Mouse (Mus musculus) forebrain, embryonic 16.5 days (tissue): Measurements from ENCODE around the gene Chrm1. TPM values are rescaled to one million over a fixed set of nuclear protein-coding genes. Genes with fewer than 3 reads are reported as not detected.

Source experiments
- ATAC-seq: fragments of 200-750 bp; cut with Nextera tagmentation; 2 replicates; pipeline ENCODE4 v1.8.0; 2017; ENCODE audit warnings: mild to moderate bottlenecking, moderate library complexity
- H3K27ac ChIP-seq: fragments of 300-500 bp; sonication (generic); 2 replicates; pipeline ENCODE4 v1.5.1; 2014; ENCODE audit warnings: low read length, control low read depth
- H3K27me3 ChIP-seq: fragments of 300-500 bp; sonication (generic); replicated peaks from 2 replicates; pipeline ENCODE4 v1.6.1; 2014; ENCODE audit warnings: low read length; ENCODE audit not compliant: control insufficient read depth, insufficient read depth
- H3K36me3 ChIP-seq: fragments of 300-500 bp; sonication (generic); 2 replicates; pipeline ENCODE4 v1.6.1; 2014; ENCODE audit not compliant: control insufficient read depth, insufficient read depth
- H3K4me1 ChIP-seq: fragments of 300-500 bp; sonication (generic); replicated peaks from 2 replicates; pipeline ENCODE4 v1.6.1; 2014; ENCODE audit warnings: low read length; ENCODE audit not compliant: control insufficient read depth, insufficient read depth
- H3K4me2 ChIP-seq: fragments of 300-500 bp; sonication (generic); 2 replicates; pipeline ENCODE4 v1.6.1; 2014; ENCODE audit warnings: mild to moderate bottlenecking, low read length, control low read depth
- H3K4me3 ChIP-seq: fragments of 300-500 bp; sonication (generic); replicated peaks from 2 replicates; pipeline ENCODE4 v1.5.1; 2014; ENCODE audit warnings: mild to moderate bottlenecking, low read length, control low read depth
- H3K9ac ChIP-seq: fragments of 300-500 bp; sonication (generic); replicated peaks from 2 replicates; pipeline ENCODE4 v1.6.1; 2014; ENCODE audit warnings: low read depth, low read length, control low read depth
- H3K9me3 ChIP-seq: fragments of 300-500 bp; sonication (generic); 2 replicates; pipeline ENCODE4 v1.6.1; 2016; ENCODE audit warnings: low read length; ENCODE audit not compliant: control insufficient read depth
- WGBS: fragments of 180-500 bp; shearing (Covaris S2); extraction: QIAGEN DNeasy Blood & Tissue Kit; methylation state at CpG from one replicate; pipeline ENCODE4 v1.1.7; 2014; 5-methylcytosine and 5-hydroxymethylcytosine counted together
- polyA plus RNA-seq: library from polyadenylated mRNA; unstranded; fragments of >200 nt; fragmentation: Nextera tagmentation; extraction: Ambion mirVana; gene quantifications from 2 replicates; pipeline ENCODE4 v1.2.1, GENCODE M21; 2015

The Chrm1 gene
- polyA plus RNA-seq, 1 experiment from 2014 or later: 8.2 TPM

DNA sequence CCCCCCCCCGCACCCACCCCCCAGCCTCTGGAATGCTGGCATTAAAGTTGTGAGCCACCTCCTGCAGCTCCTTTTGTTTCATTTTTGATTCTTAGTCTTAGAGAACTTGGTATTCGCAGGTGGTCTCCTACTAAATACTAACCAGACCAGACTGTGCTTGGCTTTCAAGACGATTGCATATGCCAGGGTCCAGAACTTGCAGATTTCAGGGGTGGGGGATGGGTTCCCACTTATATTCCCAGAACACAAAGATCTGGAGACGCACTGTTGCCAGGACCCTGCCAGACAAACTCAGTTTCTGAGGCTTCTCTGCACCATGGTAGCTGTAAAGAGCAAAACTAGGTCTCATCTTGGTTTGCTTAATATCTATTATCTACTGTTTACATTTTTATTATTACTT lies 40.0 kb downstream of the Chrm1 start:
- H3K27me3 ChIP-seq: no peaks in the 10 kb centered on the region
- H3K4me3 ChIP-seq: no peak overlapping the region
- no peak overlapping the region for H3K9ac ChIP-seq
- no peak overlapping the region for H3K27ac ChIP-seq
- no peak overlapping the region for H3K4me2 ChIP-seq
- H3K4me1 ChIP-seq: no peaks in the 10 kb centered on the region
- ATAC-seq: no peak
- peaks cover 16% of the 10 kb centered on the region for H3K36me3 ChIP-seq
- WGBS: 43% methylated on average over 4 of the region's 4 CpGs
- H3K9me3 ChIP-seq: no peaks in the 10 kb centered on the region

DNA sequence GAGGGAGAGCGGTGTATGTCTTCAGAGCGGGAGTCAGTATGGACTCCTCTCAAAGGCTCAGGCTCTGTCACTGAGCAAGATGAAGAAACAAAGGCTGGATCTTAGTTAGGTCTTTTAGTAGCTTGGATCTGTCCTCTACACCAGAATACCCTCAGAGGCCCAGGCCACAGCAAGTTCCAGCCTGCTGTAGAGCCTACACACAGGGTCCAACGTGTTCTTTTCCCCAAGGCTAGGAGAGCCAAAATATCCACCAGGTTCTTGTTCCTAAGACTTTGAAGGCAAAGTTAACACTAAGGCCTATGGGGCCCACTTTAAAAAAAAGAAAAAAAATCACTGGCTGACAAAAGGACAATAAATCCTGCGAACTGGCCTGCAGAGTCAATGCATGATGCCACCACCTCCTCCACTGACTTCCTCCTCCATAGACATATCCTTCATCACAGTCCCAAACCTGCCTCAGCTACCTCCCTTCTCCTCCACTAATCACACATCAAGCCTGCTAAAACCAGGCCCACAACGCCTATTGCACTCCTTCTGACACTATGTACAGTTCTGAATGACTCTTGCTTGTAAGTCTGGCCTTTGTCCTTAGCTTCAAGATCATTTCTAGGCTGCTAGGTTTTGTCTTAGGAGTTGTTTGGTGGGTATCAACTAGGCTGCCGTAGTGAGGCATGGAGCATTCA lies 41.6 kb downstream of the Chrm1 start:
- ATAC-seq: no peak
- WGBS: 72% methylated on average over 6 of the region's 6 CpGs
- Histone ChIP-seq H3K9ac (no peak overlapping the region), H3K4me1 (peaks cover 3% of the 10 kb centered on the region; the same call in 1 of the 2 replicates), H3K9me3 (no peaks in the 10 kb centered on the region), H3K27me3 (no peaks in the 10 kb centered on the region), H3K4me3 (no peak overlapping the region), H3K27ac (no peak overlapping the region), H3K4me2 (no peak overlapping the region), H3K36me3 (peaks cover 29% of the 10 kb centered on the region)

DNA sequence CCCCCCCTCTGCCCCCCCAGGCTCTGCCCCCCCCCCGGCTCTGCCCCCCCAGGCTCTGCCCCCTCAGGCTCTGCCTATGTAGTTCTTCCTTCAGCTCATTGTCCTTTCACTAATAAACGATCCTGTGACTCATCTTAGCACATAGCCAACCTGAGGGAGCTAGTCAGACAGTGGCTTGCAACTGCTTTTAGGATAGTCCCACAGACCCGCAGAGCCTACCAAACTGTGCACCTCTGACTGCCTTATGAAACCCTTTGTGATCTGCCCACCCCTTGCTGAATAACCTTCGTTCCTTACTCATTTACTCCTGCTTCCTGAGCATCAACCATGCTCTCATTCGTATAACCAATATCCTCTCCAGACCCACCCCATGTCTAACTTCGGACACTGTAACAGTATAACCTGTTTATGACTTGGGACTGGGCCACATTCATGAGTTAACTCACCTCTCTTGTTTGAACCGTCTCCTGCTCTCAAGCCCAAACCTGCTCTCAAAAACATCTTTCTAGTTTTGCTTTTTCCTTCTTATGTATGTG lies 42.6 kb downstream of the Chrm1 start:
- Histone ChIP-seq H3K9me3 (no peaks in the 10 kb centered on the region), H3K4me3 (no peak overlapping the region), H3K4me1 (peaks cover 12% of the 10 kb centered on the region), H3K36me3 (peaks cover 31% of the 10 kb centered on the region), H3K27me3 (no peaks in the 10 kb centered on the region), H3K9ac (no peak overlapping the region), H3K4me2 (no peak overlapping the region), H3K27ac (no peak overlapping the region)
- 87% methylated on average over 7 of the region's 7 CpGs for WGBS
- ATAC-seq: no peak

DNA sequence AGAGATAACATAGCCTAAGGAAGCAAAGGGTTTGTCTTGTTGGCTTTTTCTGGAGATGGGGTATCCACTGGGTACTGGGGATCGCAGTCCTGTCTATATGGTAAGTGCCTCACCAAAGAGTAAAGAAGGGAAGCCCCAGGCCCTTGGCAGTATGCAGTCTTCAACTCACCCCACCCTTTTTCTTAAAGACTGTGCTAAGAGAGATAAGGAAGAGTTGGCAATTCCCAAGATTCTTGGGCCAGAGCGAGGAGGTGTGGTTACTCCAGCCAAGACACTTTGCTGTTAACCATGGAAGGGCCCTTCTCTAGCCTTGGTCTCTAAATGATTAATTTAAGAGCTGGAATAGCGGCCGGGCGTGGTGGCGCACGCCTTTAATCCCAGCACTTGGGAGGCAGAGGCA lies 43.3 kb downstream of the Chrm1 start:
- H3K27ac ChIP-seq: no peak overlapping the region
- 96% methylated on average over 7 of the region's 7 CpGs for WGBS
- peaks cover 31% of the 10 kb centered on the region for H3K36me3 ChIP-seq
- H3K4me2 ChIP-seq: no peak overlapping the region
- ATAC-seq: no peak
- H3K4me3 ChIP-seq: no peak overlapping the region
- H3K9ac ChIP-seq: no peak overlapping the region
- H3K4me1 ChIP-seq: peaks cover 18% of the 10 kb centered on the region
- no peaks in the 10 kb centered on the region for H3K9me3 ChIP-seq
- no peaks in the 10 kb centered on the region for H3K27me3 ChIP-seq

DNA sequence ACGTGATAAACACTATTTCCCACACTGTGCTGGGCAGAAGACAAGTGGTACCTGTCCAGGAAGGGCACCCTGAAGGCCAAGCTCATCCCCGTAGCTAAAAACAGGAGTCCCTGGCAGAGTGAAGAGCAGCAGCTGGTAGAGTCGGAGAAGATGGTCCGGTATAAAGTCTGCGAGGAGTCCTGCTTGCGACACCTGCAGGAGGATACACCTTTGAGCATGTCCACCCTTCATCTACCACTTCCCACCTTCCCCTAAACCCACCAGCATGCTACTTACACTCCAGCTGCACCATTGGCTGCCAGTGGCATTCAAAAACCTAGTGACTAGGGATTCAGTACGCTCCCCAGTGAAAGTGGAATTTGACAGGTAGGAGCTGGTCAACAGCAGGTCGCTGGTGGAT lies 45.4 kb downstream of the Chrm1 start:
- Histone ChIP-seq H3K4me2 (no peak overlapping the region), H3K9me3 (no peaks in the 10 kb centered on the region), H3K27ac (no peak overlapping the region), H3K4me1 (peaks cover 29% of the 10 kb centered on the region), H3K9ac (no peak overlapping the region), H3K4me3 (no peak overlapping the region), H3K36me3 (peaks cover 31% of the 10 kb centered on the region), H3K27me3 (no peaks in the 10 kb centered on the region)
- WGBS: 96% methylated on average over 8 of the region's 8 CpGs
- no peak for ATAC-seq

DNA sequence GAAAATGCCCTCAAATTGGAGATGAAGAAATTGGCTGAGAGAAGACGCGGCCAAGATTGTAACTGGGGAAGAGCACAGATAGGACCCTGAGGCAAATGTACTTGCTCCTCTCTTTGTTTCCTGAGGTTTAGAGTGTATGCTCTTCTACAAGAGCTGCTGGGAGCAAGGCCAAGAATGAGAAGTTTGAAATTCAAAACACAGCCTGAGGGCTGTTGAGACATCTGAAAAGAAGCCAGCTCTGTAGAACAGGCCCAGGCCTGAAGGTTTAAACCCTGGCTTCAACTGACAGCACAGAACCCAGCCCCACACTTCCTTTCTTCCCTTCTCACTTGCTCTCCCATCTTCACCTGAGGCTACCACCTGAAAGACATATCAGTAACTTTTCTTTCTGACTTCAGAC lies 46.5 kb downstream of the Chrm1 start:
- H3K36me3 ChIP-seq: peaks cover 31% of the 10 kb centered on the region
- H3K9me3 ChIP-seq: no peaks in the 10 kb centered on the region
- peaks cover 35% of the 10 kb centered on the region for H3K4me1 ChIP-seq
- H3K27ac ChIP-seq: no peak overlapping the region
- H3K27me3 ChIP-seq: no peaks in the 10 kb centered on the region
- H3K9ac ChIP-seq: no peak overlapping the region
- H3K4me2 ChIP-seq: no peak overlapping the region
- 74% methylated on average over 2 of the region's 2 CpGs for WGBS
- ATAC-seq: no peak
- H3K4me3 ChIP-seq: no peak overlapping the region

DNA sequence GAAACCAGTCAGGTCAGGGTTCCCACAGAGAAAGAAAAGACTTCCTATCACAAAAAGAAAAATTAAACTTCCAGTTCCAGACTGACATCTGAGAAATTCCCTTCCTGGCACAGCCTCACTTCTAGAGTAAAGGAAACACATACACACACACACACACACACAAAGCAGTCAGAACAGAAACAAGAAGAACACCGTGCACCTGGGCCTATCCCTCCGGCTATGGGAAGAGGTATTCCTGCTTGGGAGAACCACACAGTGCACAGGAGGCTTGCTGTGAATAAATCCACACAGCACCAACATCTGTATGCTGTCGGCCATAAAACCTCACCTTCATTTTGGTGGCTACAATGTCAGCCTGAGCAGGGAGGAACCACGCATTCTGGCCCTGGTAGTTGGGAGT lies 47.9 kb downstream of the Chrm1 start:
- peak overlapping the region; percentile 73 for H3K4me2 ChIP-seq
- 76% methylated on average over 4 of the region's 4 CpGs for WGBS
- H3K9ac ChIP-seq: no peak overlapping the region
- H3K4me1 ChIP-seq: peaks cover 36% of the 10 kb centered on the region
- H3K36me3 ChIP-seq: peaks cover 29% of the 10 kb centered on the region
- no peaks in the 10 kb centered on the region for H3K27me3 ChIP-seq
- no peak for ATAC-seq
- H3K9me3 ChIP-seq: no peaks in the 10 kb centered on the region
- no peak overlapping the region for H3K27ac ChIP-seq
- no peak overlapping the region for H3K4me3 ChIP-seq

DNA sequence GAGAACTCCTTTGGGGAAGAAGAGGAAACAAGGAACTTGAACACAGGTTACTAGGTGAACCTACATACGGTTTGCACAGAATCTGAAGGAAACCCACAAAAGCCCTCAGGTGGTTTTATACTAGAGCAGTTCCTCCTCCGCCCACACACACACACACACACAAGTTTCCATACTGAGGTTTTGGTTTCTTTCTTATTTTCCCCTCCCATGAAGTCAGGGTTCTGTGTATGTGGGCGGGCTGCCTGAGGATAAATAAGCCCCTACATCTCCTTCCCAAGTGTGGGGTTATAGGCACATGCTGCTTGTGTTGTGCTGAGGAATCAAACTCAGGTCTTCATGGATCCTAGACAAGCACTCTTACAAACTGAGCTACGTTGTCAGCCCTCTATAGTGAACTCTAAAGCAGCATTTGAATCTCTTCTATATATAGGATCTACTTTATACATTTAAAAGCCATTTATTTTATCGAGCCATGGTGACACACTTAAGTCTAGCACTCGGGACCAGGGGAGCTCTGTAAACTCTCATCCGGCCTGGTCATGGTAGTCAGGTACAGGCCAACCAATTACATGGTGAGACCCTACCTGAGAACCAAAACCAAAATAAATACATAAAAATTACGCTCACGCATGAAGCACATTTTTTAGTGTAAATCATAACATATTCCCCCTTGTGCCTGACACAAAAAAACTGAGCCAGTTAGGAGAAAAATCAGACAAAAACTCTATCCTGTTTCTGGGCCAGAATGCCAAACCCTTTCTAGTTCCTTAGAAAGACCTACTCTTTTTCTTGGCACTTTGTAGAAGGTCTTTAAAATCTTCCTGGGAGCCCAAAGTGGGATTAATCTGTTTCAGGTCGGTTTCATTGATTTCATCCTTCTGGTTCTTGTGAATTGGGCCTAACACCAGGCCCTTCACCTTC lies 48.6 kb downstream of the Chrm1 start:
- Histone ChIP-seq H3K4me3 (peak overlapping the region; percentile 84), H3K9me3 (no peaks in the 10 kb centered on the region), H3K4me1 (peaks cover 36% of the 10 kb centered on the region), H3K36me3 (peaks cover 27% of the 10 kb centered on the region), H3K9ac (peak overlapping the region; percentile 94), H3K27ac (peak overlapping the region; percentile 91), H3K4me2 (peak overlapping the region; percentile 73), H3K27me3 (no peaks in the 10 kb centered on the region)
- WGBS: 66% methylated on average over 10 of the region's 10 CpGs
- ATAC-seq: no peak

DNA sequence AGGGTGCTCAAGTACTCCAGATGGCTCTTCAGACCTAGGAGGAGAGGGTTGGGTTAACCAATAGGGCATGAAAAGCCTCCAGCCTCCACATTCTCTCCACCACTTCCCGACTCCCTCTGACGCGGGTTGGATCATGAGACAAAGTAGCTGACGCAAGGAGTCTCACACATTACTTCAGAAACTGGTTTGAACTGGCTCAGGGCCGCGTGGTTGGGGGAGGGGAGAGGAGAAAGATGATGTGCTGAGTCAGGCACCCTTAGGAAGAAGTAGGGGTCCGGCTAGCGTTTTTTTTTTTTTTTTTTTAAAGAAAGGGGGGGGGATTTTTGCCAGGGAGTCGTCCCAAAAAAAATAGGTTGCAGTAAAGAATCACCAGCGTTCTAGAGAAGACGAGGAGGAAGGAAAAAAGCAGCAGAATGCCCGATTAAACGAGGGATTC lies 49.3 kb downstream of the Chrm1 start:
- Histone ChIP-seq H3K9ac (peak overlapping the region; percentile 94), H3K4me2 (peak overlapping the region; percentile 73), H3K9me3 (no peaks in the 10 kb centered on the region), H3K27ac (peak overlapping the region; percentile 91), H3K4me1 (peaks cover 36% of the 10 kb centered on the region), H3K36me3 (peaks cover 22% of the 10 kb centered on the region), H3K4me3 (peak overlapping the region; percentile 84), H3K27me3 (no peaks in the 10 kb centered on the region)
- peak; percentile 62 for ATAC-seq
- under 1% methylated on average over 13 of the region's 13 CpGs for WGBS
